Comparison of ENCODE assay signal across 8 mouse cellular contexts in the genomic region with DNA sequence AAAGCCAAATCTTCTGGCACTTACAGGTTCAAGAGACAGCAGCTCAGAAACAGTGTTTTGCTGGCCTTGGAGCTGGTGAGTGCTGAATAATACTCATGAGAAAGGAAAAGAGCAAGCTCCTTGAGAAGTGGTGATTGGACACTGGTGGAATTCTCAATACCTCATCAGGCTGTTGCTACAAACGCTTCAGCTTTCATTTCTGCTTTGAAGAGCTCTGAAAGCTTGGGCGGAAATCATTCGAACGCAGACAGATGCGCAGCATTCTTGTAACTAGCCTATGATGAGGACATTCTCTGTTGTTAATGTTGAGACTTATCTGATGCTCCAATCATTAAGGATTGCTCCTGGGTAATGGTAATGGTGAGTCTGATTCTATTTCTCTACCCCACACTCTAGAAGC. TPM values are rescaled to one million over a fixed set of nuclear protein-coding genes. Genes with fewer than 3 reads are reported as not detected.
DNase-seq lines count a peak whose midpoint lies in the region; ATAC-seq and TF ChIP-seq lines count a peak whose summit lies in the region.

A gene (plus strand): TSS at position 231 of the 400 bp plus-strand sequence.

- 44% methylated on average over 5 of the region's 5 CpGs for WGBS in bone marrow, adult 2 months

- H3K27ac ChIP-seq in bone marrow, adult 2 months (ENCODE audit: control insufficient read depth, insufficient read depth, low read depth, low read length, poor library complexity), result peak within 1 kb of the TSS; percentile 79

- TF ChIP-seq CTCF in bone marrow, adult 2 months (IDR thresholded peaks at IDR 0.05; ENCODE audit: control insufficient read depth, insufficient read depth, low read length), result no peak

- ATAC-seq in megakaryocyte, adult 5-6 weeks (ENCODE audit: poor library complexity, severe bottlenecking), result peak; percentile 53

- H3K4me3 ChIP-seq in bone marrow, adult 2 months (replicated peaks; ENCODE audit: control insufficient read depth, low read depth, low read length), result peak within 1 kb of the TSS; percentile 82

- no peak for TF ChIP-seq POLR2A in bone marrow, adult 2 months (IDR thresholded peaks at IDR 0.05; ENCODE audit: borderline replicate concordance, control insufficient read depth, low read depth, low read length)

- DNase-seq in retina, embryonic 14.5 days (ENCODE audit: low spot score), result peak; percentile 26
- no peak for DNase-seq in retina, postnatal 1 day
- DNase-seq in gastrocnemius, adult 8-10 months (ENCODE audit: low spot score in 2 of 2), result no peak
- peak; percentile 49 for DNase-seq in induced T-regulatory cell, adult 2 months (ENCODE audit: low read depth)
- DNase-seq in cerebellum, adult 8-10 months, result no peak
- DNase-seq in frontal cortex, postnatal 10 days (ENCODE audit: low spot score in 2 of 2), result no peak

- H3K4me1 ChIP-seq in bone marrow, adult 2 months (ENCODE audit: control insufficient read depth, insufficient read depth, low read length), result no peaks in the 10 kb centered on the region

RNA-seq across cellular contexts. Expression of the gene that starts here (rescaled TPM):
- polyA plus RNA-seq in bone marrow, adult 2 months (2011; ENCODE audit: insufficient read depth, insufficient read length, low replicate concordance, missing spikeins), result 22.9 and 26.7 TPM in 2 replicates
- total RNA-seq in gastrocnemius, adult 8-10 months (2022), result 100 to 1,000 TPM; 172 to 247 (median 178) TPM
- total RNA-seq in megakaryocyte, adult 5-6 weeks (2015), result 26.1 and 28.6 TPM in 2 replicates
- total RNA-seq in megakaryocyte, adult 5-6 weeks (2017), result 23.0 and 23.2 TPM in 2 replicates

Comparison
In these comparisons a context has a peak if more than half of its experiments do, and no peak if none do; other contexts are left out.
1. RNA of the gene that starts here (total RNA-seq): 172 to 247 TPM in gastrocnemius, adult 8-10 months; 23.0 to 28.6 TPM in megakaryocyte, adult 5-6 weeks; every median in the first group is over 4 times any median in the second.
2. DNase-seq: peak in retina, embryonic 14.5 days (single experiment) and induced T-regulatory cell, adult 2 months (single experiment); none in retina, postnatal 1 day (single experiment), gastrocnemius, adult 8-10 months (0 of 2), cerebellum, adult 8-10 months (single experiment) and frontal cortex, postnatal 10 days (0 of 2).